ENCODE assay signal across 7 mouse cellular contexts in genomic region chr15:81465901-81466737, GRCm38 (mm10). TPM values are rescaled to one million over a fixed set of nuclear protein-coding genes. Genes with fewer than 3 reads are reported as not detected.
DNase-seq lines count a peak whose midpoint lies in the region; ATAC-seq lines count a peak whose summit lies in the region.

TSS of gene Rbx1 (plus strand) at chr15:81466296.

- WGBS in embryonic facial prominence, embryonic 10.5 days = under 1% methylated on average over 61 of the region's 62 CpGs
- under 1% methylated on average over 62 of the region's 62 CpGs for WGBS in limb, embryonic 10.5 days
- under 1% methylated on average over 62 of the region's 62 CpGs for WGBS in midbrain, embryonic 13.5 days

- H3K9me3 ChIP-seq in embryonic facial prominence, embryonic 10.5 days = peaks cover 8% of the 10 kb centered on the region; the same call in 1 of the 2 replicates
- H3K9me3 ChIP-seq in limb, embryonic 10.5 days (replicated peaks) = no peaks in the 10 kb centered on the region
- H3K9me3 ChIP-seq in midbrain, embryonic 13.5 days = no peaks in the 10 kb centered on the region

- peak within 1 kb of the TSS; percentile 71 for H3K4me2 ChIP-seq in midbrain, embryonic 13.5 days (replicated peaks)

- peak within 1 kb of the TSS; percentile 93 for H3K27ac ChIP-seq in embryonic facial prominence, embryonic 10.5 days (replicated peaks)
- peak within 1 kb of the TSS; percentile 93 for H3K27ac ChIP-seq in limb, embryonic 10.5 days
- H3K27ac ChIP-seq in midbrain, embryonic 13.5 days = peak within 1 kb of the TSS; percentile 84

- peak within 1 kb of the TSS; percentile 79 for H3K4me3 ChIP-seq in embryonic facial prominence, embryonic 10.5 days
- peak within 1 kb of the TSS; percentile 80 for H3K4me3 ChIP-seq in limb, embryonic 10.5 days
- H3K4me3 ChIP-seq in midbrain, embryonic 13.5 days (replicated peaks) = peak within 1 kb of the TSS; percentile 53

- peak; percentile 99 for DNase-seq in adrenal gland, postnatal 10 days
- DNase-seq in embryonic facial prominence, embryonic 10.5 days (ENCODE audit: low spot score) = peak; percentile 99
- peak; percentile 99 for DNase-seq in kidney, adult 11 months
- peak; percentile 99 for DNase-seq in limb, embryonic 10.5 days (ENCODE audit: low spot score)
- peak; percentile 100 for DNase-seq in spleen, adult 12 weeks (ENCODE audit: low spot score)

- no peaks in the 10 kb centered on the region for H3K27me3 ChIP-seq in embryonic facial prominence, embryonic 10.5 days (replicated peaks; ENCODE audit: low read depth, poor library complexity, severe bottlenecking)
- no peaks in the 10 kb centered on the region for H3K27me3 ChIP-seq in limb, embryonic 10.5 days (ENCODE audit: low read depth, poor library complexity, severe bottlenecking)
- H3K27me3 ChIP-seq in midbrain, embryonic 13.5 days = no peaks in the 10 kb centered on the region

- peaks cover 20% of the 10 kb centered on the region for H3K4me1 ChIP-seq in embryonic facial prominence, embryonic 10.5 days
- peaks cover 18% of the 10 kb centered on the region for H3K4me1 ChIP-seq in limb, embryonic 10.5 days
- peaks cover 22% of the 10 kb centered on the region for H3K4me1 ChIP-seq in midbrain, embryonic 13.5 days (replicated peaks)

- ATAC-seq in granulocyte monocyte progenitor cell, adult 5-6 weeks (replicated peaks; ENCODE audit: poor library complexity, severe bottlenecking) = peak; percentile 95
- peak; percentile 99 for ATAC-seq in midbrain, embryonic 13.5 days

- peaks cover 43% of the 10 kb centered on the region for H3K36me3 ChIP-seq in embryonic facial prominence, embryonic 10.5 days (replicated peaks)
- peaks cover 44% of the 10 kb centered on the region for H3K36me3 ChIP-seq in limb, embryonic 10.5 days
- peaks cover 29% of the 10 kb centered on the region for H3K36me3 ChIP-seq in midbrain, embryonic 13.5 days

- peak within 1 kb of the TSS; percentile 67 for H3K9ac ChIP-seq in midbrain, embryonic 13.5 days (replicated peaks)

RNA-seq across cellular contexts. Expression of gene Rbx1, which starts in this region (rescaled TPM):
- 100 to 1,000 TPM; 132 to 145 TPM for total RNA-seq in adrenal gland, postnatal 10 days (2021)
- polyA plus RNA-seq in embryonic facial prominence, embryonic 10.5 days (2016; fragmentation: Nextera tagmentation; extraction: Ambion mirVana) = 622 and 633 TPM in 2 replicates
- total RNA-seq in granulocyte monocyte progenitor cell, adult 5-6 weeks (2014; fragmentation: Nextera tagmentation) = 251 and 317 TPM in 2 replicates
- 170 and 241 TPM in 2 replicates for total RNA-seq in granulocyte monocyte progenitor cell, adult 5-6 weeks (2017)
- polyA plus RNA-seq in limb, embryonic 10.5 days (2016; fragmentation: Nextera tagmentation; extraction: Ambion mirVana) = 590 and 611 TPM in 2 replicates
- polyA plus RNA-seq in midbrain, embryonic 13.5 days (2015; fragmentation: Nextera tagmentation; extraction: Ambion mirVana) = 511 and 563 TPM in 2 replicates

Comparison
In these comparisons a context has a peak if more than half of its experiments do, and no peak if none do; other contexts are left out.
1. Peak in every context shown above with its lines: DNase-seq, ATAC-seq, H3K4me3 ChIP-seq and H3K27ac ChIP-seq.